Mouse (Mus musculus) heart, embryonic 13.5 days (tissue): ENCODE results near the gene Ppil3. TPM values are rescaled to one million over a fixed set of nuclear protein-coding genes. Genes with fewer than 3 reads are reported as not detected.

ENCODE experiments used
- ATAC-seq: fragments of 200-750 bp; cut with Nextera tagmentation; 2 replicates; pipeline ENCODE4 v1.8.0; 2017; ENCODE audit warnings: moderate TSS enrichment; ENCODE audit not compliant: insufficient number of reproducible peaks, low FRiP score, low TSS enrichment; ENCODE audit errors: extremely low read depth
- H3K27ac ChIP-seq: fragments of 300-500 bp; sonication (generic); replicated peaks from 2 replicates; pipeline ENCODE4 v1.5.1; 2015; ENCODE audit warnings: moderate library complexity, mild to moderate bottlenecking, inconsistent platforms
- H3K27me3 ChIP-seq: fragments of 300-500 bp; sonication (generic); replicated peaks from 2 replicates; pipeline ENCODE4 v1.6.1; 2015; ENCODE audit warnings: mild to moderate bottlenecking, inconsistent platforms
- H3K36me3 ChIP-seq: fragments of 300-500 bp; sonication (generic); 2 replicates; pipeline ENCODE4 v1.6.1; 2015; ENCODE audit warnings: mild to moderate bottlenecking, inconsistent platforms
- H3K4me1 ChIP-seq: fragments of 300-500 bp; sonication (generic); 2 replicates; pipeline ENCODE4 v1.6.1; 2015; ENCODE audit warnings: inconsistent platforms
- H3K4me2 ChIP-seq: fragments of 300-500 bp; sonication (generic); 2 replicates; pipeline ENCODE4 v1.6.1; 2015; ENCODE audit warnings: inconsistent platforms, mild to moderate bottlenecking, moderate library complexity
- H3K4me3 ChIP-seq: fragments of 300-500 bp; sonication (generic); 2 replicates; pipeline ENCODE4 v1.5.1; 2015; ENCODE audit warnings: moderate library complexity, mild to moderate bottlenecking, inconsistent platforms
- H3K9ac ChIP-seq: fragments of 300-500 bp; sonication (generic); 2 replicates; pipeline ENCODE4 v1.6.1; 2015; ENCODE audit warnings: inconsistent platforms, mild to moderate bottlenecking, moderate library complexity
- H3K9me3 ChIP-seq: fragments of 300-500 bp; sonication (generic); 2 replicates; pipeline ENCODE4 v1.6.1; 2016; ENCODE audit warnings: inconsistent platforms
- WGBS: fragments of 180-500 bp; shearing (Covaris S2); methylation state at CpG from one replicate; pipeline ENCODE4 v1.1.7; 2015; ENCODE audit warnings: mixed read lengths; 5-methylcytosine and 5-hydroxymethylcytosine counted together
- polyA plus RNA-seq: library from polyadenylated mRNA; unstranded; fragments of >200 nt; fragmentation: Nextera tagmentation; extraction: Ambion mirVana; gene quantifications from 2 replicates; pipeline ENCODE4 v1.2.1, GENCODE M21; 2015

Gene Ppil3
- polyA plus RNA-seq, 1 experiment from 2014 or later = 30.9 TPM

DNA sequence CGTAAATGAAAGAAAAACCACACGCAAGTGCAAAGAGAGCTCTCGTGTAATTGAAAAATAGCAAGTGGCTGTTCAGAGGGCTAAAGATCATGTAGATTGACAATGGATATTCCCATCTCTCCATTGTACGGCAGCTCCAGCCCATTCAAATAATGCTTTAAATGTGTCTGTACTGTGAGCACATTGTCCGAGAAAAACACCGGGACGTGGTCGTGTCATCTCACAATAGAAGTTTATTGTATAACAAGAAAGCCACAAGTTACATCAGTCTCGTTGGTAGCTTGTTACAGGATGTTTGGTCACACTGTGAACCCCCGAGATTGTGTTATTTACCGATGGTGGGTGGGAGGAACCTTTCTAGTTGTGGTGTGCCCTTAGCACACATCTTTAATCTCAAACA is 575 bp upstream of the Ppil3 start:
- Histone ChIP-seq H3K36me3 (peaks cover 41% of the 10 kb centered on the region), H3K9me3 (no peaks in the 10 kb centered on the region), H3K4me1 (peaks cover 28% of the 10 kb centered on the region), H3K9ac (peak overlapping the region; percentile 86), H3K4me2 (peak overlapping the region; percentile 79), H3K27ac (peak overlapping the region; percentile 94), H3K27me3 (no peaks in the 10 kb centered on the region), H3K4me3 (peak overlapping the region; percentile 77)
- 11% methylated on average over 11 of the region's 11 CpGs for WGBS
- no peak for ATAC-seq

DNA sequence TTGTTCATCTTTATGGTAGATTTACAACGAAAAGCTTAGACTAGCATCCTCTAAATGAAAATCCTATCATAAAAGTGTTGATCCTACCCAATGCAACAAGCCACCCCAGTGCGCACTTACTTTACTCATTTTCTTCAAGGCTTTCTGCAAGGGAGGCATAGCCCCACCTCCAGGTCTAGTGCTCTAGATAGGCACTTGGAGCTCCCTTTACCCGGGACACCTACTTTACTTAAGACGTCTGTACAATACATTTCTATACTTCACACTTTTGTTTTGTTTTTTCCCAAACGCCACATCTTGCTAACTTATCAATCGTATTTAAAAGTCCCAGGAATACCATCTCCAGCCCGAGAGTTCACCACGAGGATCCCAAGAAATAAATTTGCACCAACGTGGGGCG is 595 bp downstream of the Ppil3 start:
- Histone ChIP-seq H3K4me2 (peak overlapping the region; percentile 79), H3K27me3 (no peaks in the 10 kb centered on the region), H3K9me3 (no peaks in the 10 kb centered on the region), H3K4me1 (peaks cover 28% of the 10 kb centered on the region), H3K36me3 (peaks cover 46% of the 10 kb centered on the region), H3K4me3 (peak overlapping the region; percentile 77), H3K27ac (peak overlapping the region; percentile 94), H3K9ac (peak overlapping the region; percentile 86)
- no peak for ATAC-seq
- WGBS = 8% methylated on average over 10 of the region's 10 CpGs

DNA sequence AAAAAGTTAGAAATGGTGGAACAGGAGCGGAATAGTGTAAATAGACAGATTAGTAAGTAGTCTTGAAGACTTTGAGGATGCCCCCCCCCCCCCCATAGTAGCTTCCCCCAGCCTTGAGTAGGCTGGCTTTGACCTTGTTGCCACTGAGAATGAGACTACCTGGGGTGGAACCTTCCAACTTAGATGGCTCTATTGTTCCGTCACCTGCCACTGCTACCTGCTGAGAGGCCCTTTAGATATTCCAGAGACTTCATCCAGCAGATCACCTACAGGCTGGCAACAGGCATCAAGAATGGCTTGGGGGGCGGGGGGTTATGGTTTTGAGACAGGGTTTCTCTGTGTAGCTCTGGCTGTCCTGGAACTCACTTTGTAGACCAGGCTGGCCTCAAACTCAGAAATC is 20.7 kb downstream of the Ppil3 start:
- Histone ChIP-seq H3K9ac (no peak overlapping the region), H3K4me3 (no peak overlapping the region; the same call in 1 of the 2 replicates), H3K27me3 (no peaks in the 10 kb centered on the region), H3K4me2 (peak overlapping the region; percentile 89; the same call in 1 of the 2 replicates), H3K9me3 (no peaks in the 10 kb centered on the region), H3K27ac (peak overlapping the region; percentile 100), H3K36me3 (peaks cover 20% of the 10 kb centered on the region), H3K4me1 (peaks cover 25% of the 10 kb centered on the region)
- no peak for ATAC-seq
- 84% methylated on average over 3 of the region's 3 CpGs for WGBS

DNA sequence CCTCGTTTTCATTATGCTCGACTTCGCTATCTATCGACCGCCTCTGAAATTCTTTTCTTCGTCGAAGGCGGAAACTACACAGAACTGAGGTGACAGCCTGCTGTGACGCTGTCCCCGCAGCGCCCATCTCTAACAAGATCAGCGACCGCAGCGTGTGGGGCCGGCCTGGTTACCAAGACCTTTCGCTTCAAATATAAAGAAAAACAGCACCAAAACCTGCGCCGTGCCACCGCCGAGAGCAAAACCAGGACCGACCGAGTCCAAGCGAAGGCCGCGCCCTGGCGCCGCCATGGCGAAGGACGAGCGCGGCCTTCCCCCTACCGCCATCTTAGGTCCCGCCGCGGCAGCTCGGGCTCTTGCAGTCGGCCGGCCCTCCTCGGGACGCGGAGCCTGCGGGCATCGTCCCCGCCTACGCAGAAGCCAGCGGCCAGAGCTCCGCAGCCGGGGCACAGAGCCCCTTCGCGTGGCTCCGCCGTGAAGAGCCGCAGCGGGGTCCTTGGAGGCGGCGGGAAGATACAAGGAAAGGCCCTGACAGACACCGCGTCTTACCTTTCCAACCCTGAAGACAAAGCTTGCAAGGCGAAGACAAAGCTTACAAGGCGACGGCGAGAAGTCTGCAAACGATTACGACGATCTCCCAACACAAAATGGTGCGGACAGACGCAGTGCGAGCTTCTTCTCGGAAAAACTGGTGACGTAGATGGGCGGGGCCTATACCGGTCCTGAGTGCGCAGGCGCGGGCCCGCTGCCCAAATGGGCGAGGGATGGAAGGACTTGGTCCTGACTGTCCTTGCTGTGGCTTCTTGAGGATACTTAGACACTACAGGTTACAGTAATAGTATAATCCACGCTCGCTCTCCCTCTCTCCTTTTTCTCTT is 21.7 kb downstream of the Ppil3 start, which contains the start of gene Clk1:
Gene Clk1, minus strand, starts transcription at position 696 of the 878 bp plus-strand sequence.
- H3K27ac ChIP-seq = peak within 1 kb of the TSS; percentile 100
- peak within 1 kb of the TSS; percentile 99 for H3K4me3 ChIP-seq
- no peaks in the 10 kb centered on the region for H3K27me3 ChIP-seq
- peak; percentile 87 for ATAC-seq
- H3K4me1 ChIP-seq = peaks cover 28% of the 10 kb centered on the region
- H3K9me3 ChIP-seq = no peaks in the 10 kb centered on the region
- H3K36me3 ChIP-seq = peaks cover 29% of the 10 kb centered on the region
- WGBS = under 1% methylated on average over 79 of the region's 79 CpGs
- H3K4me2 ChIP-seq = peak within 1 kb of the TSS; percentile 89
- peak within 1 kb of the TSS; percentile 100 for H3K9ac ChIP-seq

DNA sequence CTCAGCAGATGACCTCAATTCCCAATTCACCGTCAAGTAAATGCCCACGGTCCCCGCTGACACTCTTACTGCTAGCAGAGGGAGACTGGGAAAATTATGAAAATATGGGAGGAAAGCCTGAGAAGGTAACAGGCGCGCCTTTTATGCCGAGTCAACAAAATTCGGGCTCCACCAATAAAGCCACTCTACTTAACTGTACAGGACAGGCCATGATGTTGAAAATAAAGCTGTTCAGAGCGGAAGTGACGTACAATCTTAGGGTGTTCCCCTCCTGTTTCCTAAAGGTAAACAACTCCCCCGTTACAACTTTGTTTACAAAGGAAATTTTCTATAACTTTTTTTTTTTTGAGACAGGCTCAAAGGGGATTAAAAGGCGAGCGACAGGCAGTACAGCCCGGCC is 22.4 kb downstream of the Ppil3 start:
- Histone ChIP-seq H3K9me3 (no peaks in the 10 kb centered on the region), H3K36me3 (peaks cover 37% of the 10 kb centered on the region), H3K4me3 (peak overlapping the region; percentile 99), H3K27me3 (no peaks in the 10 kb centered on the region), H3K4me1 (peaks cover 28% of the 10 kb centered on the region), H3K27ac (peak overlapping the region; percentile 100), H3K9ac (peak overlapping the region; percentile 100), H3K4me2 (peak overlapping the region; percentile 89)
- WGBS = 4% methylated on average over 13 of the region's 13 CpGs
- ATAC-seq = no peak

DNA sequence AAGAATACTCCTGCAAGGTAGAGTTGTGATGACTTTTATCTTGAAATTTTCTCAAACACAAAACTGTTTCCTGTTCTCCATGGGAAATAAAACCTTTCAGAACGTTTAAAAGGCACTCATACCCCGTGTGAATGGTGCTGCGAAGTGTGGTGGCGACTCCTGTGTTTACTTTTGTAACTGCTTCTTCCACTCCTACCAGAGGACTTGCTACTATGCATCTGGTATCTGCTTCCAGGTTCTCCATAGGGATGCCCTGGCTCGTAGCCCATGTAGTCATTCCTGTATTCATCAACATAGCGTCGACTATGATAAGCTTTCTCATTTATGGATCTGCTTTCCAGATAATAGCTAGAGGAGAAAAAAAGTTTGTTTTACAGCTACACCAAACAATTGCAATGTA is 24.3 kb downstream of the Ppil3 start:
- H3K4me3 ChIP-seq = peak overlapping the region; percentile 99
- H3K9me3 ChIP-seq = no peaks in the 10 kb centered on the region
- H3K36me3 ChIP-seq = peaks cover 56% of the 10 kb centered on the region
- no peak for ATAC-seq
- WGBS = 46% methylated on average over 7 of the region's 7 CpGs
- no peak overlapping the region for H3K27ac ChIP-seq
- H3K9ac ChIP-seq = no peak overlapping the region
- peaks cover 28% of the 10 kb centered on the region for H3K4me1 ChIP-seq
- H3K27me3 ChIP-seq = no peaks in the 10 kb centered on the region
- H3K4me2 ChIP-seq = peak overlapping the region; percentile 89

DNA sequence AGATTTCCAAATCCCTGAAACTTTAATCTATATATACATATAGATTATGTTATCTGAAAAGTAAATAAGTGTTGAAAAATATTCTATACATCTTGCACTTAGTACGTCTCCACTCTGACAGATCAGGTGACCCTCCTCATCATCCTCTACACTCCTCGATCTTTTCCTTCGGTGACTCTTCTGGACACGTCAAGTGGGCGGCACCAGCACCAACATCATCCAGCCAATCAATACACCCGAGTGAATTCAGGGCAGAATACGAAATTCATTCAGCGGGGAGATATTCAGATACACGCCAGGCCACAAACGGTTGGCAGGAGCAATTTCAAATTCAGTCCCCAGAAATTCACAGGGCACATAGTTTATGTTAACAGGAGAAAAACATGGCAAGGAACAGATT is 25.3 kb downstream of the Ppil3 start:
- peaks cover 64% of the 10 kb centered on the region for H3K36me3 ChIP-seq

DNA sequence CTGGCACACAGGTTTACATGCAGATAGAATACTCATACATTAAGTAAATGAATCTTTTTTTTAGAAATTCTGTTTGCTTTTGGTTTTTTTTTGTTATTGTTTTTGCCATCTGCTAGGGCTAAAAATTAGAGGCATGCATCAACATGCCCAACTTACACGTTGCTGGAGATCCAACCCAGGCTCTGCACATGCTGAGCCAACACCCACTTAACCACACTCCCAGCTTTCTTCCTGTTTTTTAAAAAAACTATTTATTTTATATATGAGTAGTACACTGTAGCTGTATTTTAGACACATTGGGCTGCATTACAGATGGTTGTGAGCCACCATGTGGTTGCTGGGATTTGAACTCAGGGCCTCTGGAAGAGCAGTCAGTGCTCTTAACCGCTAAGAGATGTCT is 29.2 kb downstream of the Ppil3 start:
- no peak overlapping the region for H3K4me3 ChIP-seq
- WGBS = 88% methylated on average over 2 of the region's 2 CpGs
- ATAC-seq = no peak
- H3K27ac ChIP-seq = no peak overlapping the region
- H3K4me2 ChIP-seq = no peak overlapping the region
- no peak overlapping the region for H3K9ac ChIP-seq
- peaks cover 92% of the 10 kb centered on the region for H3K36me3 ChIP-seq
- peaks cover 9% of the 10 kb centered on the region for H3K4me1 ChIP-seq
- no peaks in the 10 kb centered on the region for H3K9me3 ChIP-seq
- no peaks in the 10 kb centered on the region for H3K27me3 ChIP-seq

More for the DNA sequence above, 25.3 kb downstream of the Ppil3 start:
- Histone ChIP-seq H3K9ac (no peak overlapping the region), H3K27ac (no peak overlapping the region), H3K4me3 (0 out of 2 replicates have a peak overlapping the region, but pooled peaks have one; percentile 13), H3K9me3 (no peaks in the 10 kb centered on the region), H3K27me3 (no peaks in the 10 kb centered on the region), H3K4me2 (peak overlapping the region; percentile 40), H3K4me1 (peaks cover 28% of the 10 kb centered on the region)
- WGBS = 77% methylated on average over 10 of the region's 10 CpGs
- no peak for ATAC-seq

DNA sequence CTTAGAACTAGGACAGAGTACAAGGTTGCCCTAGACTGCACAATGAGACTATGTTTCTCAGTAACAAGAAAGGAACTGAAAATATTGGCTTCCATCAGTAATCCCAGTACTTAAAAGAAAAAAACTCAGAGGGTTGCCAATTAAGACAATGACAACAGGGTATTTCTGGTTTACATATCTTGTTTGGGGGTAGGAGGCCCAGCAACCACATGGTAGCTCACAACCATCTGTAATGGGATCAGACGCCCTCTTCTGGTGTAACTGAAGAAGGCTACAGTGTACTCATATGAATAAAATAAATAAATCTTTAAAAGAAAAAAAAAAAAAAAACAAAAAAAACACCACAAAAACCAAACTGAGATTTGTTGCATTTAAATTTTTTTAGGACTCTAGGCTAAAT is 29.8 kb downstream of the Ppil3 start:
- ATAC-seq = no peak
- no peak overlapping the region for H3K4me2 ChIP-seq
- no peaks in the 10 kb centered on the region for H3K27me3 ChIP-seq
- H3K9ac ChIP-seq = no peak overlapping the region
- 24% methylated on average over 1 of the region's 1 CpGs for WGBS
- H3K4me1 ChIP-seq = peaks cover 6% of the 10 kb centered on the region; the same call in 1 of the 2 replicates
- H3K9me3 ChIP-seq = no peaks in the 10 kb centered on the region
- H3K27ac ChIP-seq = no peak overlapping the region
- H3K36me3 ChIP-seq = peaks cover 95% of the 10 kb centered on the region
- H3K4me3 ChIP-seq = no peak overlapping the region

DNA sequence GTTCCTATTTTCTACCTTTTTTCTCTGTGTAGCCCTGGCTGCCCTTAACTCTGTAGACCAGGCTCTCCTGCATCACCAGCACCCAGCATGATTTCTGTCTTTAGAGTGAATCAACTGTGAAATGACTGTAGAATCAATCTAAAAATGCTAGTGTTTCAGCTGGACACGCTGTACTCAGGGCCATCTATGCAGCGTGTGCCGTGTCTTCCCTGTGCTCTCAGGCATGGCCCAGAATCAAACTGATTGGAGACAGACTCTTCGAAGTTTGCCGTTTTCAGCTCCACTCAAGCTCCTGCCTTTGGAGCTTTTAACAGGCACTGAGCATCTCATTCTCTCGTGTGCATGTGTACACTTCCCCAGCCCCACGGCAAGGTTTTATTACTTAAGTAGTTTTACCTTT is 34.5 kb downstream of the Ppil3 start:
- WGBS = 85% methylated on average over 7 of the region's 7 CpGs
- no peak overlapping the region for H3K4me2 ChIP-seq

DNA sequence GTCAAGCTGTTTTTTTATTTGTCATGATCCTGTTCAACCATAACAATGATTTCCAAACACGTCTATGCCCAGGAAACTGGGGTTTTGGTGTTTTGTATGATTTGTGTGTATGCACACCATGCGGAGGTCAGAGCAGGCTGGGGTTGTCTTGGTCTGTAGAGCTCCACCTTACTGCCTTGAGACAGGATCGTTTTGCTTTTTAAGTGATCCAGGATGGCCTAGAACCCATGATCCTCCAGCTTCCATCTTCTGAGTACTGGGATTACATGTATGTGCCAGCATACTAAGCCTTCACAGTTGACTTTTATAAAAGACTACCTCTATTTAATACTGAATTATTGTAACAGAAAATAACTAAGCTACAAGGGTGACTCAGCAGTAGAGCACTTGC is 35.1 kb downstream of the Ppil3 start:
- peaks cover 84% of the 10 kb centered on the region for H3K36me3 ChIP-seq
- no peaks in the 10 kb centered on the region for H3K27me3 ChIP-seq
- H3K9me3 ChIP-seq = no peaks in the 10 kb centered on the region
- H3K9ac ChIP-seq = no peak overlapping the region
- H3K4me1 ChIP-seq = no peaks in the 10 kb centered on the region
- H3K4me2 ChIP-seq = no peak overlapping the region
- H3K27ac ChIP-seq = no peak overlapping the region; the same call in 1 of the 2 replicates
- ATAC-seq = no peak
- no peak overlapping the region for H3K4me3 ChIP-seq
- 84% methylated on average over 3 of the region's 3 CpGs for WGBS

More for the DNA sequence above, 34.5 kb downstream of the Ppil3 start:
- no peaks in the 10 kb centered on the region for H3K9me3 ChIP-seq
- H3K4me1 ChIP-seq = no peaks in the 10 kb centered on the region
- H3K27me3 ChIP-seq = no peaks in the 10 kb centered on the region
- ATAC-seq = no peak
- H3K9ac ChIP-seq = no peak overlapping the region
- H3K36me3 ChIP-seq = peaks cover 83% of the 10 kb centered on the region
- H3K4me3 ChIP-seq = no peak overlapping the region
- no peak overlapping the region for H3K27ac ChIP-seq
